Mouse (Mus musculus): ENCODE measurements around the gene Sp2.

- TF ChIP-seq GATA1 (IDR thresholded peaks at IDR 0.05; ENCODE audit: low read length) (no peak), TAL1 (IDR thresholded peaks at IDR 0.05; ENCODE audit: low read length) (no peak)
These were observed 5.7 kb downstream of the Sp2 start for GRCm38 (mm10) chr11:96976911-96977591.

Data from erythroblast, embryonic 14.5 days (primary cell).